Mouse (Mus musculus): Measurements from ENCODE around the gene Csnk1d.
A peak's percentile ranks its signal among the peaks of the same experiment; 100 is the strongest.

Gene Csnk1d

DNA sequence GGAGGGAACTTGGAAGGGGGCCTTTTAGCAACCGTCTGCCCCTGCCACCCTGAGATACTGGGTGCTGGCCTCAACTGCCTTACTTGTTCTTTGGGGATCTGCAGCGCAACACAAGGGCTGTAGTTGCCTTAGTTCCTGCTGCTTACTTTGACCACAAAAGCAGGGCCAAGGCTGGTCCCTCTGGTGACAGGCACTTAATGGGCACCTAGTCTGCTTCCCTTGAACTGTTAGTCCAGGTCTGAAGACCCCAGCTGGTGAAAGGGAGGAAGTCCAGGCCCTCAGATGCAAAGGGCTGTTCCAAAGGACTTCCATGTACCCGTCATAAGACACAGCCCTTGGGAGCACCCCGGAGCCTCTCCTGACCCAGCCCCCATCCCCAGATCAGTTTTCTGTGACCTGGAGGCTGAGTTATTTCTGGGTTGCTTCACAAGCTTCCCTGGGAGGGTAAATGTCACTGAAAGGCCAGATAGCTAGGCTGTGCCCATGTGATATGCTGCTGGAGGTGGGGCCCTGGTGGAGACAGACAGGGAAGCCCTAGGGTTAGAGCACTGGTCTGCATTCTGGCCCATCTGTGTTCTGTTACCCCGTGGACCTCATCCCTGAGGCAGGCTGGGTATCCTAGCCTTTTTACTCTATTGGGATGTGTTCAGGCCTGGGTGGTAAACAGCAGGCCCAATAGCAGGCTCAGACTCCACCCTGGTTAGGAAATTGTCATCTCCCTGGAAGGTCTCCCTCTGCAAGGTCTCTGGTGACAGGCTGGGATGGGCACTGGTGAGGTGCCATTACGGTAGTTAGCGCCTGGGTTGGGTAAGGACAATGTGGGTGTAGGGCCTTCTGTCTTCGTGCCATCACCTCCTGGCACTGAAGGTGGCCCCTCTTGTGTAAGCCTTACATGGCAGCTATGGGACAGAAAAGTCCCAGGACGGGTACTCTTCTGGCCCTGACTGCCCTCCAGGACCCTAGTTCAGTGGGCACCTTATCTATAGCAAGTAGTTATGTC lies 39.1 kb downstream of the Csnk1d start:
- no peak for DNase-seq (ENCODE audit: low read depth)

DNA sequence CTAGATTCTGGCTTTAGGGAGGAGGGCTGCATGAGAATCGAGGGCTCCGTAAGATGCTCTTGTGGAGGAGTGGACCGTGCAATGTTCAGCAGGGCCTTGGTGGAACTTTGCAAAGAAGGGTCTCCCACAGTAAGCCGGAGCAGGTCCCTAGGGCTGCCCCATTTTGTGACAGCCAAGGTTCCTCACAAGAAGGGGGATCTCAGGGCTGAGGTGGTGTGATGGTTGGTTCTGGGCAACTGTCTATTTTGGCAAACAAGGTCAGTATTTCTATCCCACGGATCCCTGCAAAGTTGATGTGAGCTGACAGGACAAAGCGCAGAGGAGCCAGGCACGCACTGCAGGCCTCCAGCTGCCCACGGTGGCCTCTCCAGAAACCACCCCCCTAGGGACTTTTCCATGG lies 39.9 kb downstream of the Csnk1d start:
- no peak for DNase-seq (ENCODE audit: low read depth)

DNA sequence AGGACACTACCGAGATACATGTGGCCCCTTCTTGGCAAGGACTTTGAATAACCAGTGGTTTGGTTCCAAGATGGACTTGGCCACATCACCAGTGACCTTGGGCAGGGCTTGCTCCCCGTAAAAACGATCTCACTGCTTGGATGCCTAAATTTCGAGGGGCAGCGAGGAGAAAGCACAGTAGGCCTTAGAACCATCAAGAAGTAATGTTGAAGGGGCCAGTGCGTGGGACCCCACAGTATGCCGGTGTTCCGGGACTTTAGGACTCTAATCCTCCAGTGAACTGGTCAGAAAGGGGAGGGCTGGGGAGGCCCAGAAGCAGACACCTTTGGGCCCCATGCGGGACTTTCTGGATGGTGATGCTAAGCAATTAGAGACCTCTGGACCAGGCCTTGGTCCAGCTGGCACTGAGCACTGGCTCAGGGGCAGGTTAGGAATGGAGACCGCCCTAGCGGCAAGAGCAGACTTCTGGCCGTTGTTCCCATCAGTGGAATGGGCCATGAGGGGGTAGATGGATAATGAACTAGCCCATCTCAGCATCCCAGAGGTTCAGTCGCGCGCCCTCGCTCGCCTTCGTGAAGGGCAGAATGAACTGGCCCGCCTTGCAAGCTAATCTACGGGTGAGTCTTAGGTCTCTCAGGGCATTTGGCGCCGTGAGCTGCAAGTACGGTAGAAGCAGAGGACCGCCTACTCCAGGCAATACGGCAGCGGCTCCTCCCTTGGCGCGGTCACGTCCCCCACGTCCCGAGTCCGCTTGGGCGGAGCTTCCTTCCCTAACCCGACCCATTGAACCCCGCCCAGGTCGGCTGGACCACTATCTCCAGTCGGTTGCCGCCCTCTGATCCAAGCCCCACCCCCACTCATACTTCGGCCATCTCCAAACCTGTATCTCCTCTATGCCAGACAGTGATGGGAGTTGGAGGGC lies 40.6 kb downstream of the Csnk1d start:
- no peak for DNase-seq (ENCODE audit: low read depth)

GRCm38 (mm10) chr11:120949863-120950262 lies 41.3 kb downstream of the Csnk1d start:
- no peak for DNase-seq (ENCODE audit: low read depth)

DNA sequence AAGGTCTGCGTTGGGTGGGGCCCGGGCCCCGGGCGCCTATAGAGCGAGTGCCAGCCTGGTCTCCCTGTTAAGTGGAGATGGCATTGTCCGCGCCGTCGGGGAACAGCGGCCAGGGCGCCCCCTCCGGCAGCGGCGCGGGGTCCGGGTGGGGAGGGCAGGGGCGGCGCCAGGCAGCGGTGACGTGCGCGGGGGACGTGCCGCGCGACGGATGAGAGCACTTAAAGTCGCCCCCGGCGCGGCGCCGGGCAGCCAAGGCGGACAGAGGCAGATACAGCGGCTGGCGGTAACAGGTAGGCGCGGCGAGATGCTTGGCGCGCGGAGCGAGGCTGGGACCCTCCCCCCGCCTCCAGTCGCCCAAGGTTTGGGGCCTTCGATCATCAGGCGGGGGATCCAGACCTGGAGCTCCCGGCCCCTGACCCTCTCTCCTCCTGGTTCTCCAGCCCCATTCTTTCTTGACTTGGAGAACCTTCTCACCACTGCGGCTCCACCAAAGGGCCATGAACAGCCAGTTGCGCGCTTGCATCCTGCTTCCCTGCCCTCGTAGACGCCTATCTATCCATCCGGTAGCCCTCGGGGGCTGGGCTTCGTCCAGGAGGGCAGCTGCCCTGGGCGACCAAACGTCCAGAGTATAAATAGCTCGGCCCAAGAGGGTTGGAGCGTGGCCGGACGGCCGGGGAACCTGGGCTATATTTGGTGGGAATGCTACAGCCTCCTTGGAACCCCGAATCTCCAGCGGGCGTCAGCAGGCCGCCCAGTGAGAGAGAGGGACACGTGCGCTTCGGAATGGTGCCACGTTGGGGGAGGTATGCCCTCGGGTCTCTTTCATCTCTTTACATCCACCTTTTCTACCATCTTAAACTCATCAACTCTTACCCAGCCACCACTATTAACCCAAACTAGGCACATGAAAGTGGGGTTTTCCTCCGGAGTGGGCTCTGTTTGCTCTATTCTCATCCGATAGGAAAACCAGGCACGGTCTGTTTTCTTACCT lies 42.0 kb downstream of the Csnk1d start:
- DNase-seq (ENCODE audit: low read depth) = no peak

DNA sequence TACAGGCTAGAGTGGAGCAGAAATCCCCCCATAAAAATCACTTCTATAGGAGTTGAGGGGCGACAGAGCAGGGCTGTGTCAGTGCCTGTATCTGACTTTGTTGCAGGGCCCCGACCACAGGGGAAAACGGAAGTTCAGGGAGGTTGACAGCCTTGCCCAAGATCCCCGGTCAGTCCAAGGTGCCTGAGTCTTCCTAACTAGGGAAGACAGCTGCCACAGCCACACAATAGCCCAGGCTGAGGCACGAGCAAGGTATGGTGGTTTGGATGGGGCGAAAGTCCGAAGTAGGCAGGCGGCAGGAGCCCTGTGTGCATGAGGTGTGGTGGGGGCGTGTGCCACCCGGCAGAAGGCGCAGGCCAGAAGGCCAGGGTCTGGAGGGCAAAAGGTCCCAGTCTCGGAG lies 42.8 kb downstream of the Csnk1d start, which contains the start of gene Slc16a3:
Gene Slc16a3, plus strand, starts transcription at position 153 of the 400 bp plus-strand sequence.
- DNase-seq (ENCODE audit: low read depth) = no peak

- DNase-seq (ENCODE audit: low read depth) = no peak
Measured at GRCm38 (mm10) chr11:120945926-120946325, 45.2 kb downstream of the Csnk1d start.

DNA sequence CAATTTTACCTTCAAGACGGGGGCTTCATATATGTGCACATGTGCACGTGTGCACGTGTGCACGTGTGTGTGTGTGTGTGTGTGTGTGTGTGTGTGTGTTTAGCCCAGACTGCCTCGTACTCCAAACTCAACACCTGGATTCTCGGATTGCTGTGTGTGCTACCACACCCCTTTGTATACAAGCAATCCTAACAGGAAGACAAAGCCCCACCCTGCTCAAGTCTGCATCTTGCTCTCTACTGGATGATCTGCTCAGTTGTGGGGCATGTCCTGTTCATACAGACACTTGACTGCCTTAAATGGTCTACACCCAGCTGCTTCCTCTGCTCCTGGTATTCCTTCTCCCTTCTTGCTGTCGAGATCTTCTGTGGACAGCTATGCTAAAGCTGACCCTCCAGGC lies 45.9 kb downstream of the Csnk1d start:
- DNase-seq (ENCODE audit: low read depth) = no peak

- no peak for DNase-seq (ENCODE audit: low read depth)
Measured at GRCm38 (mm10) chr11:120940959-120941358, 50.2 kb downstream of the Csnk1d start.

DNA sequence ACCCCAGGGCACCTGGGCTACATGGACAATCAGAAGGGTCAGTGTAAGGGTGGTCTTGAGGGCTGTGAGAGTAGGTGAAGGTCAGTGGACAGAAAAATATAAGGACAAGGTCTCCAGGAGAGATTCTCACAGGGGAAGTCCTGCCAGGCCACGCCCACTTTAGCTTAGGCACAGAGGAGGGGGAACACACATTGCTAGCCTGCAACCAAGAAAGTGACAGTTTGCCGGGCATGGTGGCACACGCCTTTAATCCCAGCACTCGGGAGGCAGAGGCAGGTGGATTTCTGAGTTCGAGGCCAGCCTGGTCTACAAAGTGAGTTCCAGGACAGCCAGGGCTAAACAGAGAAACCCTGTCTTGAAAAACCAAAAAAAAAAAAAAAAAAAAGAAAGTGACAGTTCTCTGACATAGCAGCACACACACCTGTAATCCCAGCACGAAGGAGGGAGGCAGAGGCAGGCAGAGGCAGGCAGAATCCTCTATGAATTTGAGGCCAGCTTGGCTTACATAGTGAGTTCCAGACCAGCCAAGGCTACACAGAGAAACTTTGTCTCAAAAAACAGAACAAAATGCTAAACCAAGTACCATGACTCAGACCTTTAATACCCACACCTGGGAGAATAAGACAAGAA lies 51.3 kb downstream of the Csnk1d start:
- no peak for DNase-seq (ENCODE audit: low read depth)

GRCm38 (mm10) chr11:120938795-120939194 lies 52.3 kb downstream of the Csnk1d start:
- peak; percentile 59 for DNase-seq (ENCODE audit: low read depth)

- DNase-seq (ENCODE audit: low read depth) = no peak
Measured at GRCm38 (mm10) chr11:120937976-120938375, 53.2 kb downstream of the Csnk1d start.

GRCm38 (mm10) chr11:120932564-120933398 lies 58.3 kb downstream of the Csnk1d start, which contains the start of gene Ccdc57:
Gene Ccdc57, minus strand, starts transcription at chr11:120932872.
- DNase-seq (ENCODE audit: low read depth) = peak; percentile 94

DNA sequence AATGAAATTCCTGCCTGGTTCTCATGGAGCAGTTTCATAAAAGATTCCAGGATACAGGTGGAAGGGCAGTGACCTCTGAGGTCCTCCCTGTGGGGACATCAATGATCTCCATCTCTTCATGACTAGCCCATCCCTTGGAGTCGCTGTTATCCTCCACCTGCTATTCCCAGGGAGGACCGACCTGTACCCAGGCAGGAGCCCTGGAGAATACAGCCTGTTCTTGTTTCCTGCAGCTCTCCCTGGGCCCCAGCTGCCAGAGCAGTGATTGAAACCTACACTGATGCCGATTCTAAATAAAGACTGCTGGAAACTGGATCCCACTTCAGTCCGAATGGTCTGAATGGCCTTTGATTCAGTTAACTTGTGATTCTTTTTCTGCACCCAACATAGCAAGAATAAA lies 59.7 kb downstream of the Csnk1d start:
- no peak for DNase-seq (ENCODE audit: low read depth)

DNA sequence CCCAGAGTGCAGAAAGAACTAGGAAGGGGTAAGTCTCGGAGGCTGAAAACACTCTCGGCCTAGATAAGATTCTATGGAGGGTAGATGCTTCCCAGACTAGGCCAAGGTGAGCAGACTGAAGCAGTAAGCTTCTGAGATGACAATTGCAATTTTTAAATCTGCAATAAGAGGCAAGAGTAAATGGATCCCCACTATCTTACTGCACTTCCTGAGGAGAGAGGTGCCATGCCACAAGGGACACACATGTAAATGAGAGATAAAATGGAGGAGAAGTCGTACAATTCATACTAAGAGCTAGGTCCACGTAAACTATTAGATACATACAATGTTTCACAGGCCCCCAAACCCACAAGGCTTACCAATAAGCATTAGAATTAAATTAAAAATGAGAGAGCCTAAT lies 62.7 kb downstream of the Csnk1d start:
- DNase-seq (ENCODE audit: low read depth) = no peak

- no peak for DNase-seq (ENCODE audit: low read depth)
Measured at GRCm38 (mm10) chr11:120922528-120922927, 68.6 kb downstream of the Csnk1d start.

GRCm38 (mm10) chr11:120917756-120918155 lies 73.4 kb downstream of the Csnk1d start:
- no peak for DNase-seq (ENCODE audit: low read depth)

- DNase-seq (ENCODE audit: low read depth) = peak; percentile 46
Measured at GRCm38 (mm10) chr11:120916477-120916876, 74.7 kb downstream of the Csnk1d start.

- DNase-seq (ENCODE audit: low read depth) = no peak
Measured at GRCm38 (mm10) chr11:120913796-120914195, 77.3 kb downstream of the Csnk1d start.
